ENCODE assay signal across 51 mouse cellular contexts in genomic region chr5:106639627-106640026, GRCm38 (mm10). TPM values are rescaled to one million over a fixed set of nuclear protein-coding genes. Genes with fewer than 3 reads are reported as not detected.
"Had no signal": no experiment of that assay in that cellular context is flagged by ENCODE, and none has a peak within 500 bp of the region (broad histone marks: within the 10 kb centered on the region; RNA-seq: fewer than 3 reads in every experiment).

No protein-coding gene starts in this region.

- H3K4me1 ChIP-seq: hindbrain, embryonic 13.5 days; intestine, embryonic 15.5 days had no signal

- H3K9me3 ChIP-seq: heart, embryonic 10.5 days; heart, embryonic 12.5 days; heart, embryonic 13.5 days; heart, embryonic 15.5 days; hindbrain, embryonic 10.5 days; hindbrain, embryonic 12.5 days; hindbrain, embryonic 13.5 days; hindbrain, embryonic 15.5 days; intestine, embryonic 15.5 days; kidney, embryonic 15.5 days had no signal

- DNase-seq: heart, postnatal 14 days; heart, postnatal 36 days; heart, postnatal 4 days; kidney, adult 11 months; kidney, adult 18-20 months; kidney, adult 2 months; kidney, adult 8-10 months; kidney, adult 9 months; kidney, postnatal 10 days; kidney, postnatal 14 days; kidney, postnatal 25 days; kidney, postnatal 36 days; kidney, postnatal 4 days; layer of hippocampus, adult 9-11 months; layer of hippocampus, postnatal 36 days had no signal

- H3K27me3 ChIP-seq: heart, embryonic 12.5 days; heart, embryonic 13.5 days; heart, embryonic 15.5 days; hindbrain, embryonic 12.5 days; hindbrain, embryonic 13.5 days; hindbrain, embryonic 15.5 days; intestine, embryonic 15.5 days; kidney, embryonic 15.5 days had no signal

- H3K4me2 ChIP-seq: heart, embryonic 11.5 days; heart, embryonic 12.5 days; heart, embryonic 13.5 days; heart, embryonic 15.5 days; hindbrain, embryonic 12.5 days; hindbrain, embryonic 13.5 days; hindbrain, embryonic 14.5 days; hindbrain, embryonic 15.5 days; intestine, embryonic 15.5 days; kidney, embryonic 15.5 days had no signal

- H3K4me3 ChIP-seq: heart, embryonic 10.5 days; heart, embryonic 12.5 days; heart, embryonic 13.5 days; heart, embryonic 15.5 days; hindbrain, embryonic 10.5 days; hindbrain, embryonic 12.5 days; hindbrain, embryonic 13.5 days; hindbrain, embryonic 15.5 days; intestine, embryonic 15.5 days; kidney, embryonic 15.5 days; layer of hippocampus, adult 2 months; left cerebral cortex, adult 2 months had no signal

- ATAC-seq: hindbrain, embryonic 16.5 days; hindbrain, postnatal 0 days; intestine, embryonic 15.5 days; intestine, embryonic 16.5 days; intestine, postnatal 0 days had no signal

- H3K27ac ChIP-seq: heart, embryonic 10.5 days; heart, embryonic 13.5 days; heart, embryonic 15.5 days; hindbrain, embryonic 10.5 days; hindbrain, embryonic 12.5 days; hindbrain, embryonic 13.5 days; hindbrain, embryonic 14.5 days; hindbrain, embryonic 15.5 days; hindbrain, postnatal 0 days; intestine, embryonic 15.5 days; kidney, embryonic 15.5 days; kidney, postnatal 0 days; left cerebral cortex, adult 2 months had no signal

- H3K9ac ChIP-seq: heart, embryonic 12.5 days; heart, embryonic 13.5 days; heart, embryonic 15.5 days; hindbrain, embryonic 12.5 days; hindbrain, embryonic 13.5 days; hindbrain, embryonic 14.5 days; hindbrain, embryonic 15.5 days; intestine, embryonic 15.5 days; kidney, embryonic 15.5 days had no signal

RNA-seq across cellular contexts. Expression of gene Gm17304, which starts 30.7 kb away (rescaled TPM):
- total RNA-seq: heart, postnatal 14 days; heart, postnatal 25 days; heart, postnatal 36 days; heart, postnatal 4 days; hematopoietic stem cell, adult 5-6 weeks; hindbrain, postnatal 0 days; layer of hippocampus, adult 18-20 months; layer of hippocampus, adult 2 months; layer of hippocampus, adult 8-10 months; layer of hippocampus, postnatal 10 days; layer of hippocampus, postnatal 14 days; layer of hippocampus, postnatal 36 days; left cerebral cortex, adult 18-20 months; left cerebral cortex, adult 2 months; left cerebral cortex, adult 8-10 months had no signal
- polyA plus RNA-seq: heart, embryonic 10.5 days; heart, embryonic 11.5 days; heart, embryonic 12.5 days; heart, embryonic 13.5 days; heart, embryonic 14.5 days; heart, embryonic 15.5 days; heart, embryonic 16.5 days; heart, postnatal 0 days; hindbrain, embryonic 10.5 days; hindbrain, embryonic 11.5 days; hindbrain, embryonic 12.5 days; hindbrain, embryonic 13.5 days; hindbrain, embryonic 14.5 days; hindbrain, embryonic 15.5 days; hindbrain, embryonic 16.5 days; hindbrain, postnatal 0 days; inflammation-experienced regulatory T-cells, adult 6 months; intestine, embryonic 14.5 days; intestine, embryonic 15.5 days; intestine, embryonic 16.5 days; intestine, postnatal 0 days; kidney, adult 2 months; kidney, embryonic 14.5 days; kidney, embryonic 15.5 days; kidney, embryonic 16.5 days; kidney, postnatal 0 days; large intestine, adult 2 months had no signal
